Mouse (Mus musculus) MEL (cell line): ENCODE measurements around the gene Fat2.

ENCODE experiments used
- CTCF ChIP-seq, 3 experiments: IDR thresholded peaks in 2 of 3; conservative IDR thresholded peaks in 1 of 3; 2 replicates each; pipeline ENCODE4 v1.5.1; 2011 to 2012; ENCODE audit warnings: low read length in 3 of 3, low read depth in 2 of 3, mild to moderate bottlenecking in 2 of 3, improper control_type of control experiment in 1 of 3, inconsistent platforms in 1 of 3, mixed read lengths in 1 of 3, moderate library complexity in 1 of 3; ENCODE audit not compliant: control insufficient read depth in 1 of 3, insufficient read depth in 1 of 3, poor library complexity in 1 of 3, severe bottlenecking in 1 of 3
- GABPA ChIP-seq: IDR thresholded peaks from 2 replicates; pipeline ENCODE4 v1.6.1; 2012; ENCODE audit warnings: low read depth, mild to moderate bottlenecking, inconsistent platforms, low read length, improper control_type of control experiment, moderate library complexity
- HCFC1 ChIP-seq: IDR thresholded peaks from 2 replicates; pipeline ENCODE4 v1.6.1; 2012; ENCODE audit warnings: low read depth, mild to moderate bottlenecking, inconsistent platforms, low read length, improper control_type of control experiment, moderate library complexity
- MAFK ChIP-seq: IDR thresholded peaks from 2 replicates; pipeline ENCODE4 v1.6.1; 2011; ENCODE audit warnings: low read depth, mild to moderate bottlenecking, low read length, improper control_type of control experiment, borderline replicate concordance
- NELFE ChIP-seq: IDR thresholded peaks from 2 replicates; pipeline ENCODE4 v1.6.1; 2011; ENCODE audit warnings: low read depth, low read length, improper control_type of control experiment
- NRF1 ChIP-seq: IDR thresholded peaks from 2 replicates; pipeline ENCODE4 v1.6.1; 2014; ENCODE audit warnings: low read depth, mild to moderate bottlenecking, inconsistent platforms, low read length, improper control_type of control experiment, moderate library complexity; ENCODE audit not compliant: poor library complexity, insufficient read depth, severe bottlenecking
- SIN3A ChIP-seq: IDR thresholded peaks from 2 replicates; pipeline ENCODE4 v1.6.1; 2012; ENCODE audit warnings: low read length, improper control_type of control experiment, inconsistent platforms
- TCF12 ChIP-seq: IDR thresholded peaks from 2 replicates; pipeline ENCODE4 v1.6.1; 2014; ENCODE audit warnings: low read depth, mild to moderate bottlenecking, inconsistent platforms, low read length, improper control_type of control experiment, moderate library complexity
- USF1 ChIP-seq: IDR thresholded peaks from 2 replicates; pipeline ENCODE4 v1.6.1; 2014; ENCODE audit warnings: low read depth, mild to moderate bottlenecking, inconsistent platforms, low read length, improper control_type of control experiment, moderate library complexity
- ZNF384 ChIP-seq: IDR thresholded peaks from 2 replicates; pipeline ENCODE4 v1.6.1; 2012; ENCODE audit warnings: low read depth, mild to moderate bottlenecking, inconsistent platforms, low read length, improper control_type of control experiment

DNA sequence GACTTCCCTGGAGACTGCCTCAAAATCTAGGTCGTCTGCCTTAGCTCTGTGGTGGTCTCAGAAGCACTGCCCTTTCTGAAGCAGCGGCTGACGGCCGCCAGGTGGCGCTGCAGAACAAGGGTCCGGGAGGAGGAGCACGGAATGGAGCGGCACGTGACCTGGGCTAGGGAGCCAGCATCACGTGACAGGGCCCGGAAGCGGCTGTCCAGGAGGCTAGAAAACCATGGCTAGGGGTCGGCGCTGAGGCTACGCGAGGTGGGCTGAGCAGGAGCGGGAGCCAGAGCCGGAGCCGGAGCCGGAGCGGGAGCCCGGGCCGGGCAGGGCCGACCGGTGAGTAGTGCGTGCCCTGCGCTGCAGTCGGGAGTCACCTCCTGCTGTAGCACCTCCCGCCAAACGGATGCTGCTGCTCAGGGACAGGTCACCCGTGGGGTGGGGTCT, 132.2 kb downstream of the Fat2 start, which contains the start of gene Slc36a1:
- TF ChIP-seq NELFE (peak; percentile 73), USF1 (peak; percentile 100), TCF12 (peak; percentile 55; the same call in 1 of the 2 replicates), MAFK (no peak), GABPA (no peak), NRF1 (0 out of 2 replicates have a peak, but pooled peaks have one; percentile 27), CTCF (IDR thresholded peaks at IDR 0.05 in 2 of 3, conservative IDR thresholded peaks at IDR 0.05 in 1 of 3; ENCODE audit: control insufficient read depth in 1 of 3, insufficient read depth in 1 of 3, low read depth in 2 of 3, low read length in 3 of 3, poor library complexity in 1 of 3, severe bottlenecking in 1 of 3) (peak in 2 of 3 experiments; percentile 90 to 100; a peak in 5 of 6 replicates), ZNF384 (no peak), SIN3A (peak; percentile 99), HCFC1 (peak; percentile 80)
